Comparison of ENCODE assay signal across 9 mouse cellular contexts in the genomic region with DNA sequence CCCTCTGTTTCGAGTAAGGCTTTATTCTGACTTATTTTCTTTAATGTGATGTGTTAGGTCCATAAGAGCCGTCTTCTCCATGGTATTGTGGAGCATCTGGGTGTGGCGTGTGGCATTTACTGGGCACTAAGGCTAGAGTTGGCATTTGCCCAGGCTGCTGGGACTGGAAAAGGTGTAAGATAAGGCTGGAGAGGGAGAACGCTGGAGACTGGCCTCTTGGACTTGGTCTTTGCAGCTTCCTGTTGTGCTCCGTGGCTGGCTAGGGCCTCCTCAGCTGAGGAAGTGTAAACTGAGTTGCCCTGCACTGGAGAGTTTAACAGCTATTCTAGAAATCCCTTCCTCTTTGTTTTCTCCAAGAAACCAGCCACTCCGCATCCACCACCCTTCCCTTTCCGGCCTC. TPM values are rescaled to one million over a fixed set of nuclear protein-coding genes. Genes with fewer than 3 reads are reported as not detected.
DNase-seq lines count a peak whose midpoint lies in the region; TF ChIP-seq lines count a peak whose summit lies in the region.
"Had no signal": no experiment of that assay in that cellular context is flagged by ENCODE, and none has a peak within 500 bp of the region (broad histone marks: within the 10 kb centered on the region; RNA-seq: fewer than 3 reads in every experiment).

No protein-coding gene starts in this region.

- peak overlapping the region; percentile 20; the same call in 1 of the 2 replicates for H3K27ac ChIP-seq in spleen, adult 2 months (ENCODE audit: insufficient read depth, low read length)

- H3K4me1 ChIP-seq in spleen, adult 2 months (ENCODE audit: control insufficient read depth, insufficient read depth, insufficient read length), result peaks cover 12% of the 10 kb centered on the region

- no peak overlapping the region for H3K4me3 ChIP-seq in spleen, adult 2 months (ENCODE audit: extremely low read depth, insufficient read depth, insufficient read length)

- no peak for TF ChIP-seq POLR2A in spleen, adult 2 months (IDR thresholded peaks at IDR 0.05; ENCODE audit: low read depth, low read length)

- DNase-seq in cerebellum, adult 9-10 months, result peak; percentile 67
- DNase-seq in cerebellum, adult 11 months, result no peak
- no peak for DNase-seq in spleen, adult 2 months (ENCODE audit: low read depth in 1 of 2, low spot score in 2 of 2)
- DNase-seq in spleen, postnatal 36 days (ENCODE audit: low spot score in 2 of 2), result no peak
- peak; percentile 53 to 64 for DNase-seq in lung, adult 18-20 months
- no peak for DNase-seq in embryo, embryonic 10 days (ENCODE audit: low spot score)
- no peak for DNase-seq in T-cell, adult 2 months (ENCODE audit: low spot score)
- DNase-seq in ovary, postnatal 14 days (ENCODE audit: low spot score), result no peak
- DNase-seq: B cell, adult 2 months had no signal

- no peaks in the 10 kb centered on the region for H3K27me3 ChIP-seq in spleen, adult 2 months (ENCODE audit: control insufficient read depth, insufficient read depth, low read length)

- no peak for TF ChIP-seq CTCF in spleen, adult 2 months (IDR thresholded peaks at IDR 0.05; ENCODE audit: extremely low read depth, insufficient read depth, insufficient read length, insufficient replicate concordance)

- H3K36me3 ChIP-seq in spleen, adult 2 months (ENCODE audit: control insufficient read depth, insufficient read depth, low read length), result peaks cover 4% of the 10 kb centered on the region; the same call in 1 of the 2 replicates

- 52% methylated on average over 7 of the region's 7 CpGs for WGBS in spleen, adult 2 months

RNA-seq across cellular contexts. Expression of a gene that starts 32.0 kb away (rescaled TPM):
- polyA plus RNA-seq in spleen, adult 2 months (2012; rRNA removed), result 8.8 and 12.5 TPM in 2 replicates

RNA-seq across cellular contexts. Expression of a gene that starts 36.3 kb away (rescaled TPM):
- 9.8 and 10.1 TPM in 2 replicates for polyA plus RNA-seq in spleen, adult 2 months (2012; rRNA removed)

Comparison
In these comparisons a context has a peak if more than half of its experiments do, and no peak if none do; other contexts are left out.
1. DNase-seq: peak in cerebellum, adult 9-10 months (single experiment) and lung, adult 18-20 months (2 of 2); none in cerebellum, adult 11 months (single experiment), spleen, adult 2 months (0 of 2), spleen, postnatal 36 days (0 of 2), embryo, embryonic 10 days (single experiment), T-cell, adult 2 months (single experiment) and ovary, postnatal 14 days (single experiment).